Mouse (Mus musculus) stomach, postnatal 0 days (tissue): ENCODE data around the gene Plekhg6.

Experiments used
- CTCF ChIP-seq: IDR thresholded peaks from 2 replicates; pipeline ENCODE4 v1.5.1; 2016; ENCODE audit warnings: antibody characterized with exemption, low read depth, mild to moderate bottlenecking, moderate library complexity
- EP300 ChIP-seq: optimal IDR thresholded peaks from 2 replicates; pipeline ENCODE3; 2016; ENCODE audit warnings: antibody characterized with exemption

DNA sequence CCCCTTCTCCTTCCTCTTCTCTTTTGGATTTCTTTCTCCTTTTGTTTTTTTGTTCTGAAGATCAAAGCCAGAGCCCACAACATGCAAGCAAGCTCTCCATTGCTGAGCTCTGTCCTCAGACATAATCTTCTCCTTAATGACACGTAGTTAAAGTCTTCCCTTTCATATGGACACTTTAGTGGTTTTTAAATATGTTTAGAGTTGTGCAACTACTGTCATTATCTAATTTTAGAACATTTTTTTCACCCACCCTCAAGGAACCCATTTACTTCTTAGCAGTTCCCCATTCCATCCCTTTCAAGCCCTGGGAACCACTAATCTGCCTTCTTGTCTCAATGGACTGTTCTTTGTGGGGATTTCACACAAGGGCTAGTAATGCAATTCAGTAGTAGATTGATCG lies 46.2 kb downstream of the Plekhg6 start:
- TF ChIP-seq EP300, result no peak
- no peak for TF ChIP-seq CTCF
